Mouse (Mus musculus): ENCODE results near the gene Maob.

The Maob gene

DNA sequence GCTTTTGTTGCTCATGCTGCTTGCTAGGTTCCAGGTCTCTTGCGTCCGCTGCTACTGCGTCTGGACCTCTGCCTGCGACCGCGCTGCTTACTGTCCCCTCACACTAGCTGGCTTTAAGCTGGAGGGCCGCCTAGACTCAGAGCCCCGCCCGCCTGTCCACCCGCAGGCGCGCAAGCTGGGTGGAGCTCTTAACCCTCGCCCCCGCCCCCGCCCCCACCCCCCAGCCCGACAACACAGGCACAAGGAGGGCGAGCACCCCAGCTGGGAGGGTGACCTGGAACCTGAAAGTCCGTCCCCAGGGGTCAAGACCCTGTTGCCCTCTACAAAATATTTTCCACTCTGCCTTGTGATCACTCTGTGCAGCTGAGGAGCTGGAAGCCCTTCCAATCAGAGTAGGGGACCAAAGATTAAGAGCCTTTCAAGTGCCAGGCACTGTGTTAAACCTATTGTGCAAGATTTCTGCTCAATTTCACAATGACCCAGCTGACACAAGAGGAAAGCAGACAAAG lies at the start of gene Maob:
Gene Maob, minus strand, starts transcription at position 106 of the 509 bp plus-strand sequence.
- peak; percentile 30 for DNase-seq (ENCODE audit: low spot score)

DNA sequence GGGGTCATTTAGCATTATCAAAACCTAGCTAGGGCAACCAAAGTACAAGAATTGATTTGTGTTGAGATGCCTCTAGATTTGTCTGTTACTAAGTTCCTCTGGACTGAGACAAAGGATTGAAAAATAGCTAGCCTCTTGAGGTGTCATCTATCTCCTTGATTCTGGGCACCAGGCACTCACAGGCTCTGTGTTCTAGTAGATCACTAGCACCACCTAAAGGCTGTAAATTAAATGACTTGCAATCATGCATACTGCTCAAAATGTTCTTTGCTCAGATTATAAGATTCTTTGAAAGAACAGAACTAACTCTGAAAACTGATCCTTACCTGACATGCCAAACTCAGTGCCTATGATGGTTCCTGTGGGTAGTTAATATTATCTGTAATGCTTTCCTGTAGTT lies 43.1 kb upstream of the Maob start:
- no peak for DNase-seq (ENCODE audit: low spot score)

DNA sequence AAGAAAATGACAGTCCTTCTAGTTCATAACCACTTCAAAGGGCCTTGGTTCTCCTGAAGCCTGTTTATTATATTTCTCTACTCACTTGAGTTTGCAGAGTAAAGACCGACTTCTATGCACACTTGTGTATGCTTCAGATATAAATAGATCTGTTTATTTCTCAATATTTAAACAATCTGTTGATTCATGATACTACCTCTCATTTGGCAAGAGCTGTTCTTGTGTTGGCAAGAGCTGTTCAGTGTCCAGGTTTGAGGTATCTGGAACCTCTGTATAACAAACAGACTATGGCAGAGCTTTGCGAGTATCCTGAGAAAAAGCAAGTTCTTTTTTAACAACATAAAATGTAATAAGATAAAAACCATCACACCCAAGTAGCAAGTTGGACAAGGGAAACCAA lies 28.9 kb upstream of the Maob start:
- no peak for DNase-seq (ENCODE audit: low spot score)

DNA sequence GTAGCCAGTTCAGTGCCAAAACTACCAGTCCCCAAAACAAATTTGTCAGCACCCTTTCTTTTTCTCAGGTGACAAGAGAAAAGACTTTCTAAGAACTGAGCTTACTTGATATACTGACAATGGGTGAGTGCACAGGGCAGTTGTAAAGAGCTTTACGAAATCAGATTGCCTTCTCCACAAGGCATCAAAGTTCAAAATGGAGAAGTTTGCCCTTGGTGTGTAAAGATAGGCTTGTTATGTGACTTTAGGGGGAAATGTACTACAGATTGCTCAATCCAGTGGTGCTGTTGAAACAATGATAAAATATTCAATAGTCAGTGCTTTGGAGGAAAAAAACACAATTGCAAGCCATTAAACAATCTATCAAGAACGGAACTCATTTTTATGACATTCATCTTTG lies 24.3 kb upstream of the Maob start:
- no peak for DNase-seq (ENCODE audit: low spot score)

DNA sequence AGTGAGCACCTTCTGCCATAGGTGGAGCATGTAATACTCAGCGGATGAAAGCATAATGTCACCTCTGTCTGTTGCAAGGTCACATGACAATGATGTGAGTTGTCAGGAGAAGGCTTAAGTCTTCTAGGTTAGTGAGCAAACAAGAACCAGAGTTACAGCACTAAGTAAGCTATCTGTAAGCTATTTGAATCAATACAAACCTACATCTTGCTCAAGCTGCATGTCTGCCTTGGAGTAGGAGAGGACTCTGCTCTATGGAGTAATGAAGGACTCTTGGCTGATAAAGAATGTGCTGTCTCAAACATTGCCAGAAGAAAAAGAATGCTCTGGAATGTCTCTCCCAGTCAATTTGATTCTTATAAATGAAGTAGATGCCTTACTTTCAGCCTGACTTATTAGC lies 20.1 kb upstream of the Maob start:
- no peak for DNase-seq (ENCODE audit: low spot score)

DNA sequence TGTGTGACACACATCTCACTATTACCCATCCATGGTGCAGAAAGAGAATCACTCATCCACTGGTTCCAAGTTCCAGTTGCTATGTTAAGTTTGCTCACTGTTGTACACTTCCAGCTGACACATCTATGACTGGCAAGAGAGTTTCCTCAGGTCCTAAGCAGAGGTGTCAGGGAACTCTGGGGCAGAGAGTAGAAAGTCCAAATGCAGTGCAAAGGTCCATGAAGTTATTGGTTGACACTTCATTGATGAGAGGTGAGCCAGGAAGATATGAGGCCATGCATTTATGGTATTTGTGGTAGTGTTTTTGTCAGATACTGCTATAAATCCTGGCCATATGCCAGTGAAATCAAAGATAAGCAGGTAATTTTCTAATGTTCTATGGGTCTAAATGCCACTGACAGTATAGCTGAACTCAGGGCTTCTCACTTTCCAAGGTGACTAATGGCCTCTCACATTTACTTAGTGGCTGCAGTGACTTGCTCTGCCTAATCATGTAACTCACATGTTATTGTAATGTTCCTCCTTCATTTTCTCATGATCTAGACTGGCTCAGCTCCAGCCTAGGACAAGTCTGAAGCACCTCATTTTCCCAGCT lies 19.4 kb upstream of the Maob start:
- no peak for DNase-seq (ENCODE audit: low spot score)

DNA sequence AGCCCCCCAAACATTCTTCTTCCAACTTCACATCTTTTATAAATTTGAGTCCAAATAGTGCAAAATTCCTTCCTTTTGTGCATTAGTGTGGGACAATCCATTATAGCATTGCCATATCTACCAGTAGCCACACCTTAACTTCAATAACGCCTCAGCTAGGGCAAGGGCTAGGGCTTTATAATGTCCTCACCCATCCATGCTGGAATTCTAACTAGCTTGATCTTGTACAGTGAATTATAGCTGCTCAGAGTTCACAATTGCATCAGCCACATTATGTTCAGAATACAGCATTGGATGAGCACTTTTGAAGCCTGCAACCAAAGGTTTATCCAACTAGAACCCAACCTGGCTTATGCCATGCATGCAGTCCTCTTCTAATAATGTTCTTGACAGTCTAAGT lies 8.9 kb upstream of the Maob start:
- no peak for DNase-seq (ENCODE audit: low spot score)

DNA sequence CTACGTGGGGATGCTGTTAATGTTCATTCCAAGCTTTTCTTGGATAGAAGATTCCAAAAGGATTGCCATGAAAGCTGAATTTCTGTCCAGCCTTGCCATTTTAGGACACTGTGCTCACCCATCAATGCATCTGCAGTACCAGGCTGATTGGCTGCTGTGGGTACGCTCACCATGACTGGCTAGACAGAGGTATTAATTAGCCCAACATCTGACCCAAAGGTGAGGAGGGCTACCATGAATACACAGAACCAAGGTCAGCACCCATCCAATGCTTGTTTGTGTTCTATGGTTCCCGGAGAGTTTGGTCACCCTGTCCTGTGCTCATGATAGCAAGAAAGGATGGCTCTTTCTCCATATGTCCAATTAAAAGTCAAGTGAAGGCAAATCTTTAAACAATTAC lies 1.2 kb downstream of the Maob start:
- no peak for DNase-seq (ENCODE audit: low spot score)

DNA sequence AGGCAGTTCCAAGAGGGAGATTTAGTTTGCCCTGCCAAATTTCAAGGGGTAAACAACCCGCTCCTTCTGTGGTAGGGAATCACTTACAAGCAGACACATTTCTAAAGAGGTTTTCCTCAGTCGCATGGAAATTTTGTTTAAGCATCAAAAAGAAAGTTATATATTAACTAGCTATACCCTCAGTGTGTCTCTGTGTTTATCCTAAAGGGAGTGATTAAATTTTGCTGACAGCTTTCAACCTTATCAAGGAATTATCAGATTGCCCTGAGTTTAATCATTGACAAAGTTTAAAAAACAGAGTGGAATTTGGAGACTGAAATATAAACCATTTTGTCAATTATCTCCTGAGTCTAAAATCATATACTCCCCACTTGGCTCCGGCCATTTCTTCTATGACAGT lies 5.1 kb downstream of the Maob start:
- DNase-seq (ENCODE audit: low spot score), result no peak

DNA sequence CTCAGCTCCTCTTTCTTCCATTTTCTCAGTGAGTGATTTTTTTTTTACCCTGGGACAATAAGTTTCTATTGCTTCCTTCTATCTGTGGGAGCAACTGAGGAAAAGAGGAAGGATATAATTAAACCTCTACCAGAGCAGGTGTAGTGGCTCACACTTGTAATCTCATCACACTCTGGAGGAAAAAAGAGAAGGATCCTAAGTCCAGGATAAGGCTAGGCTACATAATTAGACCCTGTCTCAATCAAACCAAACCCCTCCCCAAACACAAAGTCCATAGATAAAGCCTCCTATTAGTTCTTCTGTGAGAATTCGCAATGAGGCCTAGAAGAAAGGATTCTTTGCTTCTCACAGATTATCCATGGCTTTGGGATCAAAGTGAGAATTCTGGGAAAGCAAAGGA lies 49.7 kb downstream of the Maob start:
- DNase-seq (ENCODE audit: low spot score), result no peak

DNA sequence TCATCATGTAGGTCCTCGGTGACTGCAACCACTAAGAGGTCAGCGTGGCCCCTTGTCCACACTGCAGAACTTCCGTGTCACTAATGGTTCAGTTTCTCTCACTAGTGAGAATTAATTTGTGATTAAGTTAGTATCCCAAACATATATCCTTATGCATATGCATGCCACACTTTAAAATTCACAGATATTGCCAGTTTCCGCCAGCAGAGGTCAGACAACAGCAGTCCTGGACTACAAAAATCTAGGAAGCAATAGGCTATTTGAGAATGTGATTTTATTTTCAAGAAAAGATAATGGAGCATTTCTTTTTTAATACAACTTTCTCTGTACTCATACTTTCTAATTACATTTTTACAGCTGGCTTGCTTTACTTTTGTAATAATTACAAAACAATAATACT lies 51.0 kb downstream of the Maob start:
- DNase-seq (ENCODE audit: low spot score), result no peak

DNA sequence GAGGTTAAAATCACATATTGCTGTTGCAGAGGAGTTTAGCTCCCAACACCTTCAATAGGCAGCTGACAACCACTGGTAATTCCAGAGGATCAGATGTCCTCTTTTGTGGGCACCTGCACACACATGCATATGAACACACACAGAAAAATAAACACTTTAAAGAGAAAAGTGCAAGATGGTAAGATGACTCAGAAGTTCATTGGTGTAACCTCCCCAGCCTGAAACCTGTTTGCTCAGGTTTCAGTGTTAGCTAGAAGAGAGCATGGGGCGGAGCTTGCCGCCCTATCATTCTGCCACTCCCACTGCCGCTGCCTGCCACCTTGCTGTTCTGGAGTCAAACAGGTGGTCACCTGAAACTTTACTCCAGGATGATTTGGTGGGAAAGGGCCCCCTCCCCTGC lies 55.7 kb downstream of the Maob start:
- DNase-seq (ENCODE audit: low spot score), result no peak

DNA sequence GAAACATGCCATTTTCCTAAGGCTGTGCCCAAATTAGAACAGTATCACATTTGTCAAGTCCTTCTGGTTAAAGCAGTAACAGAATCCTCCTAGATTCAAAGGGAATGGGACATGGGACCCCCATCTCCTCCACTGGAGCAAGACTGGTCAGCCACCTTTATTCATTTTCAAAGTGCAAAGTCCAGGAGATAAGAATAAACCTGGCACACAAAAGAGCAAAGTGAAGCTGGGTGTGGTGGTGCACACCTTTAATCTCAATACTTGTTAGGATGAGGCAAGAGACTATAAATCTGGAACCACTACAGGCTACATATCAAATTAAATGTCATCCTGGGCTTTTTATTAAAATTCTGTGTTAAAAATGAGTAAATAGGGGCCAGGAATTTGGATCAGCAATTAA lies 62.4 kb downstream of the Maob start:
- no peak for DNase-seq (ENCODE audit: low spot score)

DNA sequence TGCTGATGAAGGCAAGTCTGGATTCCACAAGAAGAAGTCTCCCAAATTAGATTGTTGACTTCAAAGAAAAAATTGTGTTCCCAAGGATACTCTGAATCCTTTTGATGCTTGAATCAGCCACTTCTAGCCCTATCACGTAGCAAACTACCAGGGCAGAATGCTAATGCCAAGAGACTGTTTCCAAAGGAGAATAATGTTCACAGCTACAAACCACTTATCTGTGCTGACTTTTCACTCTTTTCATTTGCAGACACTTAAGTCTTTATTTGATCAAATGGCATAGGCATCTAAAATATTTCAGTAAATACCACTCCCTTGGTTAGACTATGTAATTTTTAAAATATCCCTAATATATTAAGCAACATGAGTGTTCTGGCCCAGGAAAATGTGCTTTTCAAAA lies 68.2 kb downstream of the Maob start:
- no peak for DNase-seq (ENCODE audit: low spot score)

DNA sequence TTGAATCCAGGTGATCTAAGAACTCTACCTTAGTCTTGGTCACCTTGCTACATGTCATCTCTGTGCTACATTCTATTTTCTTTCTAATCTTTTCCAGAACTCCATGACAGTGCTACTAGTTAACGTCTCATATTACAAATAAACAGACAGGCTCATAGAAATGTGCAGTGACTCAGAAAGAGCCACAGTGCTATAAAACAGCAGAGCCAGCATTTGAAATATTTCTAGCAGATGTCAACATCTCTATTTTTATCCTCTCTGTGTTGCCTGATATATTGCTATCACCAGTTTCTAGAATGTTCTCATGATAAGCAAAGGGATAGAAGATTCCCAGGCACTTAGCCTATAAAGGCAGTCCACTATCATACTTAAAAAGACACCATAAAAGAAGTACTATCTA lies 103.1 kb downstream of the Maob start:
- DNase-seq (ENCODE audit: low spot score), result no peak

DNA sequence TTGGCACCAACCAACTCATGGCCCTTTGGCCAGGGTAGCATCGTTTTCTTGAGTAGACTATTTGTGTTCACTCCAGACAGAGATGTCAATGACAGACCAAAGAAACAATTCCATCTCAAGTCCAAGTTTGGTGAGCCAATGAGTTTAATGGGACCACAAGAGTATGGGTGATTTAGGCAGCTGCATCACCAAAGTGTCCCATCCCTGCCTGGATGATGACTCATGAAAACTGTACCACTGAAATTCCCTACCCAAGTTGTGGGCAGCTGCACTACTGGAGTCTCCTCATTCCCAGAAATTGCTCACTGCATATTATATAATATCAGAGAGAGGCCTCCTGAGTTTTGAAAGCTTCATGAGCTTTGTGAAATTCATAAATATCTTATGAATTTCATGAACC lies 111.1 kb downstream of the Maob start:
- DNase-seq (ENCODE audit: low spot score), result no peak

All from ovary, postnatal 36 days (tissue).